Mouse (Mus musculus): ENCODE measurements around the gene 4933402J07Rik.

DNA sequence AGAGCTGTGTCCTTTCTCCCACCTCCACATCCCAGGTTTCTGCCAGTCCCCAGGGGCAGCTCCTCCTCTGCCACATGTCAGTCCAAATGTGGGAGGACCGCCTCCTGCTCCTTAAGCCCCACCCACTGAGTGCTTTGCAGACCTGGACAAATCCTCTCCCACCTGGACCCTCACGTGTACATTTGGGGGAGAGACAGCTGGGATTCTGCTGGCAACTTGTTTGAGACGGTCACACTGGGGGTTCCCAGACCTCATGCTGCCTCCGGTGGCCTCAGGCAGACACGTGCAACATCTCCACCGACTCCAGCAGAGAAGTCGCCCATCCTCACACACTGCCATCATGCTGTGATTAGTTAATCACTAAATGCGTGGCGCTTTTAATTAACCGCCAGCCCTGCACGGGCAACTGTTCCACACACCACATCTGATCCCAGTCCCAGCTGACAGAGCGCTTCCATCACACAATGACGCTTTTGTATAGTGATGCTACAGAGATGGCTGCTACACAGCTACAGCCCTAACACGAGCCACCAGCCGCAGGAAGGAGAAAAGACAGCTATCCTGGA, 23.7 kb upstream of the 4933402J07Rik start:
- TF ChIP-seq MAZ (IDR thresholded peaks at IDR 0.05; ENCODE audit: low read depth, low read length) (no peak), HCFC1 (IDR thresholded peaks at IDR 0.05; ENCODE audit: low read depth, low read length) (no peak), EP300 (IDR thresholded peaks at IDR 0.05; ENCODE audit: low read length) (no peak), CTCF (conservative IDR thresholded peaks at IDR 0.05 in 1 of 2, IDR thresholded peaks at IDR 0.05 in 1 of 2; ENCODE audit: low read depth in 2 of 2, low read length in 2 of 2) (no peak), POLR2A (IDR thresholded peaks at IDR 0.05; ENCODE audit: low read depth, low read length) (no peak), RCOR1 (conservative IDR thresholded peaks at IDR 0.05; ENCODE audit: low read depth, low read length) (no peak), GABPA (IDR thresholded peaks at IDR 0.05; ENCODE audit: insufficient replicate concordance, low read depth, low read length) (no peak), E2F4 (IDR thresholded peaks at IDR 0.05; ENCODE audit: insufficient replicate concordance, low read depth, low read length) (no peak), TCF12 (IDR thresholded peaks at IDR 0.05; ENCODE audit: low read depth, low read length) (no peak), NRF1 (IDR thresholded peaks at IDR 0.05; ENCODE audit: low read depth, low read length) (no peak), CHD1 (IDR thresholded peaks at IDR 0.05; ENCODE audit: low read depth, low read length) (no peak)
